Mouse (Mus musculus) T-cell, adult 2 months (primary cell): ENCODE measurements at regions not wholly inside any gene's neighbourhood (a gene's known extent, or its start where the extent isn't known, plus 50 kb on each side); places are given as distances from the start of the nearest gene placed in this dataset.

Experiments used
- DNase-seq: peaks from one replicate; pipeline ENCODE4 v3.0.0; 2022; ENCODE audit warnings: low spot score

- DNase-seq: no peak
These were observed 163.9 kb downstream of the Ptprc start for GRCm38 (mm10) chr1:138011581-138011980.

- DNase-seq: no peak
These were observed 164.5 kb downstream of the Ptprc start for GRCm38 (mm10) chr1:138010910-138011477.

- no peak for DNase-seq
These were observed 168.7 kb downstream of the Ptprc start for GRCm38 (mm10) chr1:138006811-138007210.

GRCm38 (mm10) chr1:138004319-138004718 is 171.2 kb downstream of the Ptprc start:
- DNase-seq: no peak

- DNase-seq: no peak
These were observed 176.1 kb downstream of the Ptprc start for GRCm38 (mm10) chr1:137999268-137999900.

GRCm38 (mm10) chr1:137996041-137996440 is 179.5 kb downstream of the Ptprc start:
- DNase-seq: no peak

- DNase-seq: no peak
These were observed 183.6 kb downstream of the Ptprc start for GRCm38 (mm10) chr1:137991936-137992335.

GRCm38 (mm10) chr1:137991412-137991811 is 184.1 kb downstream of the Ptprc start:
- no peak for DNase-seq

- DNase-seq: no peak
These were observed 202.1 kb downstream of the Ptprc start for GRCm38 (mm10) chr1:137973406-137973805.

- no peak for DNase-seq
These were observed 202.7 kb downstream of the Ptprc start for GRCm38 (mm10) chr1:137972620-137973350.

GRCm38 (mm10) chr1:137966151-137966836 is 209.2 kb downstream of the Ptprc start:
- DNase-seq: no peak

GRCm38 (mm10) chr1:137963656-137964055 is 211.9 kb downstream of the Ptprc start:
- no peak for DNase-seq

- no peak for DNase-seq
These were observed 217.5 kb downstream of the Ptprc start for GRCm38 (mm10) chr1:137958040-137958439.

GRCm38 (mm10) chr1:137955993-137956392 is 219.5 kb downstream of the Ptprc start:
- no peak for DNase-seq

GRCm38 (mm10) chr1:137955139-137955538 is 220.4 kb downstream of the Ptprc start:
- no peak for DNase-seq

GRCm38 (mm10) chr1:137953369-137953768 is 222.1 kb downstream of the Ptprc start:
- DNase-seq: no peak

- no peak for DNase-seq
These were observed 222.7 kb downstream of the Ptprc start for GRCm38 (mm10) chr1:137952777-137953176.

- DNase-seq: no peak
These were observed 227.6 kb downstream of the Ptprc start for GRCm38 (mm10) chr1:137947900-137948299.

GRCm38 (mm10) chr1:137941776-137942522 is 233.6 kb downstream of the Ptprc start:
- no peak for DNase-seq

GRCm38 (mm10) chr1:137935746-137936145 is 239.8 kb downstream of the Ptprc start:
- DNase-seq: no peak

- no peak for DNase-seq
These were observed 245.7 kb downstream of the Ptprc start for GRCm38 (mm10) chr1:137929764-137930163.

- no peak for DNase-seq
These were observed 247.0 kb downstream of the Ptprc start for GRCm38 (mm10) chr1:137928522-137928921.
